Mouse (Mus musculus) erythroblast, embryonic 14.5 days (primary cell): ENCODE measurements around the gene Dap. TPM values are rescaled to one million over a fixed set of nuclear protein-coding genes. Genes with fewer than 3 reads are reported as not detected.

Source experiments
- H3K27me3 ChIP-seq: 2 replicates; pipeline ENCODE4 v1.6.1; 2012; ENCODE audit warnings: inconsistent platforms; ENCODE audit not compliant: control insufficient read depth
- H3K36me3 ChIP-seq: 2 replicates; pipeline ENCODE4 v1.6.1; 2012; ENCODE audit warnings: mild to moderate bottlenecking, inconsistent platforms; ENCODE audit not compliant: control insufficient read depth
- H3K4me1 ChIP-seq: 2 replicates; pipeline ENCODE4 v1.6.1; 2012; ENCODE audit warnings: inconsistent platforms; ENCODE audit not compliant: control insufficient read depth
- H3K4me3 ChIP-seq: replicated peaks from 2 replicates; pipeline ENCODE3; 2012; ENCODE audit warnings: moderate library complexity, mild to moderate bottlenecking, inconsistent platforms
- H3K9me3 ChIP-seq: 2 replicates; pipeline ENCODE4 v1.6.1; 2012; ENCODE audit warnings: low read length, inconsistent platforms, mixed read lengths; ENCODE audit not compliant: control insufficient read depth
- GATA1 ChIP-seq: IDR thresholded peaks from 2 replicates; pipeline ENCODE4 v1.6.1; 2012; ENCODE audit warnings: low read length, inconsistent platforms, mixed read lengths
- TAL1 ChIP-seq: IDR thresholded peaks from 3 replicates; pipeline ENCODE4 v1.6.1; 2012; ENCODE audit warnings: low read length, inconsistent platforms, mixed read lengths
- polyA plus RNA-seq: library from polyadenylated mRNA; stranded (reverse); fragments of >175 nt; gene quantifications from 2 replicates; pipeline ENCODE4 v1.2.3, GENCODE M21; 2012

The Dap gene
- polyA plus RNA-seq, 1 experiment = 2.0 TPM

GRCm38 (mm10) chr15:31318158-31318955 is 94.2 kb downstream of the Dap start:
- H3K36me3 ChIP-seq = no peaks in the 10 kb centered on the region
- H3K27me3 ChIP-seq = no peaks in the 10 kb centered on the region
- peaks cover 5% of the 10 kb centered on the region for H3K9me3 ChIP-seq
- TF ChIP-seq GATA1 (no peak), TAL1 (no peak)
- H3K4me1 ChIP-seq = no peaks in the 10 kb centered on the region
- no peak overlapping the region for H3K4me3 ChIP-seq

DNA sequence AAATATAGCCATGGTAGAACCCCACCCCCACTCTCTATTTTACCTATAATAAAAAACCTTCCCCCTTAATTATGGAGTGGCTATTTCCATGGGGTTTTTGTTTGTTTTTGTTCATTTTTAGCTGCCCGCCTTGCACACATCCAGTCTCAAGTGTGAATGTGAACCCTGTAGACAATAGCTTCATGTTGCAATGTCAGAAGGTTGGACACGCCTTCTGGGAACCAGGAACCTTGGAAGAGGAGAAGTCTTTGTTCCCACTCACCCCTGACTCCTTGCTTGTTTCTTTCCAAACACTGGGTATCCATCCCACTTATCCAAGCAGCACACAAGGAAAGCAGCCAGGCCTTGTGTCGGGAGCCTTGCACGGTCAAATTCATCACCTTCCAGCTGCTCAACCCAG is 94.9 kb downstream of the Dap start:
- no peak overlapping the region for H3K4me3 ChIP-seq

GRCm38 (mm10) chr15:31320598-31321377 is 96.7 kb downstream of the Dap start:
- Histone ChIP-seq H3K9me3 (peaks cover 5% of the 10 kb centered on the region), H3K36me3 (no peaks in the 10 kb centered on the region), H3K4me3 (no peak overlapping the region), H3K27me3 (no peaks in the 10 kb centered on the region), H3K4me1 (peaks cover 2% of the 10 kb centered on the region; the same call in 1 of the 2 replicates)
- TF ChIP-seq TAL1 = no peak
- TF ChIP-seq GATA1 = no peak

More for the DNA sequence above, 94.9 kb downstream of the Dap start:
- H3K36me3 ChIP-seq = no peaks in the 10 kb centered on the region
- H3K27me3 ChIP-seq = no peaks in the 10 kb centered on the region
- H3K9me3 ChIP-seq = peaks cover 5% of the 10 kb centered on the region
- TF ChIP-seq GATA1 (no peak), TAL1 (no peak)
- no peaks in the 10 kb centered on the region for H3K4me1 ChIP-seq

GRCm38 (mm10) chr15:31323684-31324083 is 99.6 kb downstream of the Dap start:
- TF ChIP-seq GATA1 (no peak), TAL1 (no peak)
- no peaks in the 10 kb centered on the region for H3K36me3 ChIP-seq
- no peak overlapping the region for H3K4me3 ChIP-seq
- H3K9me3 ChIP-seq = no peaks in the 10 kb centered on the region
- peaks cover 2% of the 10 kb centered on the region; the same call in 1 of the 2 replicates for H3K4me1 ChIP-seq
- no peaks in the 10 kb centered on the region for H3K27me3 ChIP-seq

Other genes starting within 250 kb of the Dap start
- gene Ankrd33b, start 143.4 kb downstream of the Dap start, polyA plus RNA-seq = 0.04 TPM in 1 of 2 replicates, not detected in the other
- gene Ropn1l, start 229.4 kb downstream of the Dap start, polyA plus RNA-seq = 0.06 and 0.13 TPM in 2 replicates